Mouse (Mus musculus): ENCODE results near the gene Surf4. TPM values are rescaled to one million over a fixed set of nuclear protein-coding genes. Genes with fewer than 3 reads are reported as not detected.
"Not testable (repeated sequence)": the region's sequence is repeated elsewhere in the genome, so short reads cannot be mapped to it uniquely, and the experiment has no call there.

The Surf4 gene
- polyA plus RNA-seq, 1 experiment from 2014 or later: 140 TPM

DNA sequence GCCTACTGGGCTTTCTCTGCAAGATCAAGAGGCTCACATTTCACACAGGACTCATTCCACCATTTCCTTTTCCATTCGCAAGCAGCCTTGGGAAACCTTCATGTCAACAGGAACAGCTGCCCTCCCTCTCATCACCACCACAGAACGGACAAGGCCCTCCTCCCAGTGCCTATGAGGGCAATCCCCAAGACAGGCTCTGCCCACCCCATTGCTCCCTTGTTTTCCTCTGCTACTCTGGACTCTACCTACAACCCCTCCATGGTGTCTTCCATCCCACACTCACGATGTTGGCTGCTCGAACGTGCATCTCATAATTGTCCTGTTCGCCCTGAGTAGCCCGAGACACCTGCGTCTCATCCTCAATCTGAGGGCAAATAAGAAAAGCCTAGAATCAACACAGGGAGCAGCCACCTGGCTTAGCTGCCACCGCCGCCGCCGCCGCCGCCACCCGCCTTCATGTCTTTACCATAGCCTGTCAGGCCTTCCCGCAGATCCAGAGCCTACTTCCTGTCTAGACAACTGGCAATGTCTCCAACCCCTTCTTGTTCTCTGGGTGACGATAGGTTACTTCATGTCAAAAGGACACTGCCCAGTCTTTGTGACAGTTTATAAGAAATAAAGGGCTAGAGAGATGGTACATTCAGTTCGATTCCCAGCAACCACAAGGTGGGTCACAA is 24.9 kb downstream of the Surf4 start:
- Histone ChIP-seq H3K36me3 (peaks cover 52% of the 10 kb centered on the region), H3K9ac (peak overlapping the region; percentile 96), H3K4me3 (peak overlapping the region; percentile 76), H3K27ac (no peak overlapping the region), H3K9me3 (no peaks in the 10 kb centered on the region), H3K4me1 (peaks cover 42% of the 10 kb centered on the region), H3K27me3 (replicated peaks) (no peaks in the 10 kb centered on the region), H3K4me2 (replicated peaks) (peak overlapping the region; percentile 87)
- WGBS: 93% methylated on average over 18 of the region's 18 CpGs
- ATAC-seq (ENCODE audit: low FRiP score, low read depth): no peak

DNA sequence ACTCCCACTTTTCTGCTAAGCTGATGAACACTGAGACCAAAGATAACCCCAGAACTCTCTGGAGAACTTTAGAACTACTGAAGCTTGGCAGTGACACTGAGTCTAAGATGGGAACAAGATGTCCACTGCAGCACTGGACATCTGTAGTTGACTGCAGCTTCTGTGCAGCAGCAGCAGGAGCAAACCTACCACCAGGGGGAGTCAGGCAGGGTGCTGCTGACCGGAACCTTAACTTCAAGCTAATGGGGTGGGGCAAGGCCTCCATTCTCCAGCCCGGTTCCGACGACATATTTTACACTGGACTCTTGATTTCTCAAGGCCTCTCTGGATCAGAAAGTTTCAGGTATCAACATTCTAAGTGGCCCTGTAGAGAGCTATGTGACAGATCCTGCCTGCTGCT is 26.6 kb downstream of the Surf4 start:
- ATAC-seq (ENCODE audit: low FRiP score, low read depth): no peak
- no peaks in the 10 kb centered on the region for H3K9me3 ChIP-seq
- no peak overlapping the region for H3K9ac ChIP-seq
- H3K4me1 ChIP-seq: peaks cover 41% of the 10 kb centered on the region
- peaks cover 35% of the 10 kb centered on the region for H3K36me3 ChIP-seq
- H3K4me2 ChIP-seq (replicated peaks): no peak overlapping the region
- no peak overlapping the region for H3K27ac ChIP-seq
- H3K4me3 ChIP-seq: no peak overlapping the region
- 56% methylated on average over 4 of the region's 4 CpGs for WGBS
- H3K27me3 ChIP-seq (replicated peaks): no peaks in the 10 kb centered on the region

DNA sequence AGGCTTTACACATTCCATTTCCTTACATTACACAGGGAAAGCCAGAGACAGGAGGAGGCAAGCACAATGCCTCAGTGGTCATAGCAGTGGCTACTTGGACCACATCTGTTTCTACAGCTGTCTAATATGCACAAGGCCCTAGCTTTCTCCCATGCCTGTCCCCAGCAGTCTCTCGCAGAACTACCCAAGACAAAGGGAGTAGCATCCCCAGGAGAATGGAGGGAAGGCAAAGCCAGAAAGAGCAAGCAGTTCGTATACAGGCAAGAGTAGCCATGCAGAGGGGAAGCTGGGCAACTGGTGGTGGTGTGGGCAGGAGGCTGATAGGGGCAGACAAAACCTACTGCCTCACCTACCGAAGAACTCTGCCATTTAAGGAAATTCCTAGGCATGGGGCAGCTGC is 27.3 kb downstream of the Surf4 start:
- Histone ChIP-seq H3K27me3 (replicated peaks) (no peaks in the 10 kb centered on the region), H3K4me1 (peaks cover 41% of the 10 kb centered on the region), H3K4me3 (no peak overlapping the region), H3K9ac (no peak overlapping the region), H3K4me2 (replicated peaks) (no peak overlapping the region), H3K27ac (no peak overlapping the region), H3K36me3 (peaks cover 29% of the 10 kb centered on the region), H3K9me3 (no peaks in the 10 kb centered on the region)
- 94% methylated on average over 3 of the region's 3 CpGs for WGBS
- no peak for ATAC-seq (ENCODE audit: low FRiP score, low read depth)

DNA sequence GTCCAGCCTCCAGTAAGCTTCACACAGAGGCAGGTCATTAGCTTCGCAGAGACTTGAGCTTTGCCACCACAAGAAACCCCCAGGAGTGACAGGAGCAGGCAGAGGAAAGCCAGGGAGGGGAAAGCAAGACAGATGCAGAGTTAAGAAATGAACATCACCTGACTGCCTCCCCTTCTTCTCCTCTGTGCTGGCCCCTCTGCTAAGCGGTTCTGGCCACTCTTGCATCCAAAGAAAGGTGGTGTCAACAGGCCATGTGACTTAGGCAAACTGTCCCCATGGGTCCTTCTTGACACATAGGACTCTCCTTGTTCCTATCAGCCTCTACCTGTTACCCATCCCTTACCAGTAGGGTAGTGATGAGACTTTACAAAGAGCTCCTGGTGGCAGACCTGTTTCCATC is 27.8 kb downstream of the Surf4 start:
- Histone ChIP-seq H3K4me2 (replicated peaks) (no peak overlapping the region), H3K4me1 (peaks cover 41% of the 10 kb centered on the region), H3K9me3 (no peaks in the 10 kb centered on the region), H3K9ac (no peak overlapping the region), H3K4me3 (no peak overlapping the region), H3K27ac (no peak overlapping the region), H3K27me3 (replicated peaks) (no peaks in the 10 kb centered on the region), H3K36me3 (peaks cover 29% of the 10 kb centered on the region)
- ATAC-seq (ENCODE audit: low FRiP score, low read depth): no peak
- WGBS: 92% methylated on average over 2 of the region's 2 CpGs

DNA sequence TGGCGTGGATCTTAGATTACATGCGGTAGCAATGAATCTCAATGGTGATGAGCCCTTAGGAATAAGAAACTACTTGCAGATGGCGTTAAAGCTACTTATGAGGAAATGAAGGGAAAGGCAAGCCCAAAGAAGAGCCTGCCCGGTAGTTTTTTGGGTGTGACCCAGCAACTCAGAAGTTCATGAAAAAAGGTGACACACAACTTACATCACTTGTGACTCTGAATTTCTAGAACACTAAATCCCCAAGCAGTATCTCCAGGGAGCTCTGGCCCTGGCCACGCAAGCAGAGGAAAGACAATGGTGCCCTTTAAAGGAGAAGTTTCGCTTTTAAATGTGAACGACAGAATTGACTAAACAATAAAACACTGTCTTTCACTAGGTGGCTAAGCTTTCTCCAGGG is 30.4 kb downstream of the Surf4 start:
- H3K27ac ChIP-seq: peak overlapping the region; percentile 65
- peak overlapping the region; percentile 59 for H3K4me3 ChIP-seq
- H3K4me1 ChIP-seq: peaks cover 26% of the 10 kb centered on the region
- peak overlapping the region; percentile 60 for H3K9ac ChIP-seq
- ATAC-seq (ENCODE audit: low FRiP score, low read depth): no peak
- peak overlapping the region; percentile 63 for H3K4me2 ChIP-seq (replicated peaks)
- peaks cover 45% of the 10 kb centered on the region for H3K36me3 ChIP-seq
- H3K27me3 ChIP-seq (replicated peaks): no peaks in the 10 kb centered on the region
- 12% methylated on average over 7 of the region's 7 CpGs for WGBS
- H3K9me3 ChIP-seq: no peaks in the 10 kb centered on the region

DNA sequence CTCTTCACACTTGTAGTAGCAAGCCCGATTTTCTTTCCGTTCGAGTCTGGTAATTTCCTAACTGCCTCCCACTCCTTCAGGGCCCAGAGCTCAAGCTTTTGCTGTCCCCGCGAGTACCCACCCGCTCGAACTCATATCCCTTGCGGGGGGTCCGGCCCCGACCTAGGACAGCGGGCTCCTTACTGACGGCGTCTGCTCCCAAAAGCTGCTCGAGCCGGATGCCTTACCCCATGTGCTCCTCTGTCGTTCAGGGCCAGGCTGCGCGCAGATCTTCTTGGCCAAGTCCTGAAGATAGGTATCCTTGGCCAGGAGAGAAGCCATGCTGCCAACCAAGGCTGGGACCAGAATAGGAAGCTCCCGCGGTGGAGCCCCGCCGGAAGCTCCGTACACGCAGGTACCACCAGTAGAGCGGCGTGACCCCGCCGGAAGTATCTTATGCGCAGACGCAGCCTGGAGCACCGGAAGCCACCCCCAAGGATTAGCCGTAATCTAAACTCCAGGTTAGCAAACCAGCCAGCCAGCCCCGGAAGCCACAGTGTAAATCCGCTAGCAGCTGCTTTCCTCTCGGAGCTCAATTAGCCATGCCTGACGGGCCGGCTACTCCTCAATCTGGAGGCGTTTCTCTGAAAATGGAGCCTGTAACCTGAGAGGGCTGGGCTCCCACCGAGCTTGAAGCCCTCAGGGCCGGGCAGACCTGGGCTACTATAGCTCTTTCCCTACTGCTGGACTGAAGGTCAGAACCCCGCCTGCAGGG is 31.1 kb downstream of the Surf4 start, which contains the start of gene Surf6:
Gene Surf6 (minus strand): TSS at position 413 of the 754 bp plus-strand sequence.
- Histone ChIP-seq H3K4me3 (peak within 1 kb of the TSS; percentile 59), H3K36me3 (peaks cover 48% of the 10 kb centered on the region), H3K27me3 (replicated peaks) (no peaks in the 10 kb centered on the region), H3K9ac (peak within 1 kb of the TSS; percentile 60), H3K4me1 (peaks cover 22% of the 10 kb centered on the region), H3K4me2 (replicated peaks) (peak within 1 kb of the TSS; percentile 63), H3K27ac (peak within 1 kb of the TSS; percentile 65), H3K9me3 (no peaks in the 10 kb centered on the region)
- peak; percentile 94 for ATAC-seq (ENCODE audit: low FRiP score, low read depth)
- under 1% methylated on average over 41 of the region's 41 CpGs for WGBS

DNA sequence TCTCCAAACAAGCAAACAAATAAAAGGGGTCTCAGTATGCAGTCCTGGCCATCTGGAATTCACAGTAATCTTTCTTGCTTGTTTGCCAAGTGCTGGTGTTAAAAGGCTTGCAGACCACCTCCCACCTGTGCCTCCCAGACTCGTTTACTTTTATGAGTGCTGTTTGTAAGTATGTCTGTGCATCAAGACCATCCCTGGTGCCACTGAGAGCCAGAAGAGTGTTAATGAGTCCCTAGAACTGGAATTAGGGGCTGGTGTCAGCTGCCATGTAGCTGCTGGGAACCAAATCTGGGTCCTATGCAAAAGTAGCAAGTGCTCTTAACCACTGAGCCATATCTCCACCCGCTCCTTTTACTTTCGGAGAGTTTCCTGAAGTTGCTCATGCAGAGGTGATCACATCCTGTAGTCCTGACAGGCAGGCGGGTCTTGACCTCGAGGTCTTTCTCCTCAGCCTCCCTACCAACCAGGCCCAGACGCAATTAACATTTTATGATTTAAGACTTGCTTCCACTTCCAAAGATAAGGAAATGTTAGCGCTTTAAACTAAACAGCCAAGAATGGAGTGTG is 31.8 kb downstream of the Surf4 start:
- H3K9me3 ChIP-seq: no peaks in the 10 kb centered on the region
- H3K4me1 ChIP-seq: peaks cover 20% of the 10 kb centered on the region
- WGBS: 13% methylated on average over 7 of the region's 7 CpGs
- peaks cover 49% of the 10 kb centered on the region for H3K36me3 ChIP-seq
- no peak overlapping the region for H3K27ac ChIP-seq
- no peak for ATAC-seq (ENCODE audit: low FRiP score, low read depth)
- no peaks in the 10 kb centered on the region for H3K27me3 ChIP-seq (replicated peaks)
- peak overlapping the region; percentile 59 for H3K4me3 ChIP-seq
- H3K4me2 ChIP-seq (replicated peaks): peak overlapping the region; percentile 63
- H3K9ac ChIP-seq: peak overlapping the region; percentile 60

DNA sequence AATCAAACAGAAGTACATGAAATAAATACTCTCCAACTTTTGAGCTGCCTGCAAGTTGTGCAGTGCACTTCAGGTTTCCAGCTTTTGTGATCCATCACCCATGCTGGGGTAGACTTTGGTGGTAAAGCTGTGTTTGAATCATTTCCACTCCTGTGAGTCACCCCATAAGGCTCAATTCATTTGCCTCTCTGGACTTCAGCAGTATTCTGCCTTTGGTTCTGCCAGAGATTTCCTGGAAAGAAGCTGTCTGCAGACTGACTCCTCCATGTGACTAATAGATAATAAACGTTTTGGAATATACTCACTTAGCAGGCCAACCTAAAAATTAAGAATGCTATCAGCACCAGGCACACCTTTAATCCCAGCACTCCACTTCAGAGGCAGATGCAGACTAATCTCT is 33.0 kb downstream of the Surf4 start:
- H3K9ac ChIP-seq: no peak overlapping the region
- H3K4me2 ChIP-seq (replicated peaks): no peak overlapping the region
- no peaks in the 10 kb centered on the region for H3K9me3 ChIP-seq
- ATAC-seq (ENCODE audit: low FRiP score, low read depth): no peak
- no peak overlapping the region for H3K4me3 ChIP-seq
- H3K36me3 ChIP-seq: peaks cover 49% of the 10 kb centered on the region
- no peaks in the 10 kb centered on the region for H3K27me3 ChIP-seq (replicated peaks)
- peaks cover 20% of the 10 kb centered on the region for H3K4me1 ChIP-seq
- WGBS: 81% methylated on average over 1 of the region's 1 CpGs
- H3K27ac ChIP-seq: no peak overlapping the region

DNA sequence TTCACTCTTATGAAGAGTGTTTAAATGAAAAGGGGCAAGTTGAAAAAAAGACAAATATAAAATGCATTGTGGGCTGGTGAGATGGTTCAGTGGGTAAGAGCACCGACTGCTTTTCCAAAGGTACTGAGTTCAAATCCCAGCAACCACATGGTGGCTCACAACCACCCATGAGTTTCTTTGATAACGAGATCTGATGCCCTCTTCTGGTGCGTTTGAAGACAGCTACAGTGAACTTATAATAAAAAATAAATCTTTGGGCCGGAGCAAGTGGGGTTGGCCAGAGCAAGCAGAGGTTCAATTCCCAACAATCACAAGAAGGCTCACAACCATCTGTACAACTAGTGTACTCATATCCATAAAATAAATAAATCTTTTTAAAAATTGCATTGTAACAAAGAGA is 37.8 kb downstream of the Surf4 start:
- WGBS: 91% methylated on average over 4 of the region's 4 CpGs
- H3K36me3 ChIP-seq: peaks cover 82% of the 10 kb centered on the region
- ATAC-seq (ENCODE audit: low FRiP score, low read depth): no peak

DNA sequence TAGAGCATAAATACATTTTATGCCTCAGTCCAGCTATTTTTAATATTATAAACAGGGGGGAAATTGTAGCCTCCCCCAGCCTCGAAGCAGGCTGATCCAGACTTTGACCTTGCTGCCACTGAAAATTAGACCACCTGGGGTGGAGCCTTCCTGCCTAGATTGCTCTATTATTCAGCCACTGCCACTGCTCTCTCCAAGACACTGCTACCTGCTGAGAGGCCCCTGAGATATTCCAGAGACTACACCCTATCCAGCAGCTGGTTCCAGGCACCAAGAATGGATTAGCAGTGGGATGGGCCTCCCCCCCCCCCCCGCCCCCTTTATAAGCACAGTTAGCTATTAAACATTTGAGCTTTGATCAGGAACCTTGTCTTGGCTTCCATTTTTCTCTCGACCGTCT is 47.6 kb downstream of the Surf4 start:
- not testable (repeated sequence) for H3K27me3 ChIP-seq (replicated peaks); H3K9ac ChIP-seq; H3K4me3 ChIP-seq; H3K4me2 ChIP-seq (replicated peaks); H3K9me3 ChIP-seq; H3K4me1 ChIP-seq; ATAC-seq (ENCODE audit: low FRiP score, low read depth); H3K27ac ChIP-seq
- H3K36me3 ChIP-seq: peaks cover 35% of the 10 kb centered on the region
- 58% methylated on average over 4 of the region's 4 CpGs for WGBS

More for the DNA sequence above, 37.8 kb downstream of the Surf4 start:
- no peak overlapping the region for H3K4me2 ChIP-seq (replicated peaks)
- no peak overlapping the region for H3K27ac ChIP-seq
- no peak overlapping the region for H3K4me3 ChIP-seq
- H3K27me3 ChIP-seq (replicated peaks): no peaks in the 10 kb centered on the region
- H3K4me1 ChIP-seq: no peaks in the 10 kb centered on the region
- H3K9ac ChIP-seq: no peak overlapping the region
- H3K9me3 ChIP-seq: no peaks in the 10 kb centered on the region

DNA sequence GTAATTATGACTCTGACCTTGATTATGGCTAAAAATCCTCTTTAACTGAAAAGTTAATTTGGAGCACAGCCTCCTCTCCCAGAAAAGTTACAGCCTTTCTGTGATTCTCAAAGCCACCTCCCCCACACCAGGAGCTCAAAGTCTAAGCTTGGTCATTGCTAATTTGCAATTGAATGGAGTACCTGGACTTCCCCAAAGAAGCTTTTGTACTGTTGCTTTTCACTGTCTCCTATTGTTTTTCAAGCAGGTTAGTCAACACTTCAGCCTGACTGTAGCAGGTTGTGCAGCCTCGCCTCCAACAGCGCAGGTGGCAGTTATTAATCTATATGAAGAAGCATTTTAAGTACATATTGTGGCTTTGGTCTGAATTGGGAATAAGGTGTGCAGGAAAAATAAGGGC is 48.2 kb downstream of the Surf4 start:
- H3K9me3 ChIP-seq; H3K9ac ChIP-seq; H3K4me3 ChIP-seq; H3K27ac ChIP-seq; H3K27me3 ChIP-seq (replicated peaks); H3K4me2 ChIP-seq (replicated peaks); H3K4me1 ChIP-seq; ATAC-seq (ENCODE audit: low FRiP score, low read depth): not testable (repeated sequence)
- peaks cover 29% of the 10 kb centered on the region for H3K36me3 ChIP-seq
- WGBS: 85% methylated on average over 2 of the region's 2 CpGs

DNA sequence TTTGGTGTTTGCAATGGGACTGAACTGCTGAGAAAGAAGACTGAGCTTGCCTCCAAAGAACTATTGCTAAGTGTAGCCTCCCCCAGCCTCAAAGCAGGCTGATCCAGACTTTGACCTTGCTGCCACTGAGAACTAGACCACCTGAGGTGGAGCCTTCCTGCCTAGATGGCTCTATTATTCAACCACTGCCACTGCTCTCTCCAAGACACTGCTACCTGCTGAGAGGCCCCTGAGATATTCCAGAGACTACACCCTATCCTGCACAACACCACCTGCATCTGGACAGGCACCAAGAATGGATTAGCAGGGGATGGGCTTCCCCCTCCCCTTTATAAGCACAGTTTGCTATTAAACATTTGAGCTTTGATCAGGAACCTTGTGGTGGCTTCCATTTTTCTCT is 55.2 kb downstream of the Surf4 start:
- Histone ChIP-seq H3K4me2 (replicated peaks) (no peak overlapping the region), H3K27ac (no peak overlapping the region), H3K4me1 (no peaks in the 10 kb centered on the region), H3K9ac (no peak overlapping the region), H3K27me3 (replicated peaks) (no peaks in the 10 kb centered on the region), H3K9me3 (peaks cover 9% of the 10 kb centered on the region; the same call in 1 of the 2 replicates), H3K36me3 (no peaks in the 10 kb centered on the region), H3K4me3 (no peak overlapping the region)
- no peak for ATAC-seq (ENCODE audit: low FRiP score, low read depth)
